Mouse (Mus musculus): ENCODE results near the gene Gpr83. TPM values are rescaled to one million over a fixed set of nuclear protein-coding genes. Genes with fewer than 3 reads are reported as not detected.

Gpr83 gene
- total RNA-seq (2021), result under 1 TPM in 1 of 2 experiments, not detected in 1; 0.16 TPM
- long read RNA-seq, experiment 1, partial matches to known transcripts, result 0 of 1 reads
- long read RNA-seq, experiment 1, other reads (novel, unspliced or antisense), result 0 of 1 reads
- long read RNA-seq, experiment 2, result 0 reads

GRCm38 (mm10) chr9:14859868-14860639, at the start of gene Gpr83:
Gene Gpr83 (plus strand): TSS chr9:14860210.
- no peak for DNase-seq

- no peak for DNase-seq
These were observed 38.6 kb upstream of the Gpr83 start for GRCm38 (mm10) chr9:14821396-14821795.

GRCm38 (mm10) chr9:14824840-14825239, 35.2 kb upstream of the Gpr83 start:
- no peak for DNase-seq

- DNase-seq, result no peak
These were observed 32.1 kb upstream of the Gpr83 start for GRCm38 (mm10) chr9:14827875-14828274.

GRCm38 (mm10) chr9:14832046-14832445, 28.0 kb upstream of the Gpr83 start:
- no peak for DNase-seq

- no peak for DNase-seq
These were observed 24.5 kb upstream of the Gpr83 start for GRCm38 (mm10) chr9:14835335-14836075.

GRCm38 (mm10) chr9:14839527-14839926, 20.5 kb upstream of the Gpr83 start:
- DNase-seq, result peak; percentile 48

- no peak for DNase-seq
These were observed 20.0 kb upstream of the Gpr83 start for GRCm38 (mm10) chr9:14839970-14840369.

GRCm38 (mm10) chr9:14841878-14842761, 17.9 kb upstream of the Gpr83 start:
- peak; percentile 15 for DNase-seq

GRCm38 (mm10) chr9:14843311-14843857, 16.6 kb upstream of the Gpr83 start:
- no peak for DNase-seq

GRCm38 (mm10) chr9:14843901-14844300, 16.1 kb upstream of the Gpr83 start:
- DNase-seq, result no peak

GRCm38 (mm10) chr9:14846428-14846827, 13.6 kb upstream of the Gpr83 start:
- DNase-seq, result no peak

GRCm38 (mm10) chr9:14848267-14848935, 11.6 kb upstream of the Gpr83 start:
- no peak for DNase-seq

GRCm38 (mm10) chr9:14854585-14854984, 5.4 kb upstream of the Gpr83 start:
- DNase-seq, result no peak

- DNase-seq, result no peak
These were observed 2.9 kb upstream of the Gpr83 start for GRCm38 (mm10) chr9:14856922-14857654.

GRCm38 (mm10) chr9:14858170-14858706, 1.8 kb upstream of the Gpr83 start:
- no peak for DNase-seq

GRCm38 (mm10) chr9:14858782-14859181, 1.2 kb upstream of the Gpr83 start:
- no peak for DNase-seq

- DNase-seq, result no peak
These were observed 3.1 kb downstream of the Gpr83 start for GRCm38 (mm10) chr9:14863126-14863525.

GRCm38 (mm10) chr9:14864726-14865125, 4.7 kb downstream of the Gpr83 start:
- no peak for DNase-seq

GRCm38 (mm10) chr9:14866957-14867356, 6.9 kb downstream of the Gpr83 start:
- peak; percentile 55 for DNase-seq

All from gastrocnemius, postnatal 10 days (tissue).